Mouse (Mus musculus) spleen, adult 18-20 months (tissue): ENCODE results near the gene Slc39a3.
"Not testable (repeated sequence)": the region's sequence is repeated elsewhere in the genome, so short reads cannot be mapped to it uniquely, and the experiment has no call there.

Source experiments
- DNase-seq, 2 experiments: peaks; one replicate each; pipeline ENCODE4 v3.0.0; 2022; ENCODE audit warnings: mixed read lengths in 2 of 2

Slc39a3 gene

DNA sequence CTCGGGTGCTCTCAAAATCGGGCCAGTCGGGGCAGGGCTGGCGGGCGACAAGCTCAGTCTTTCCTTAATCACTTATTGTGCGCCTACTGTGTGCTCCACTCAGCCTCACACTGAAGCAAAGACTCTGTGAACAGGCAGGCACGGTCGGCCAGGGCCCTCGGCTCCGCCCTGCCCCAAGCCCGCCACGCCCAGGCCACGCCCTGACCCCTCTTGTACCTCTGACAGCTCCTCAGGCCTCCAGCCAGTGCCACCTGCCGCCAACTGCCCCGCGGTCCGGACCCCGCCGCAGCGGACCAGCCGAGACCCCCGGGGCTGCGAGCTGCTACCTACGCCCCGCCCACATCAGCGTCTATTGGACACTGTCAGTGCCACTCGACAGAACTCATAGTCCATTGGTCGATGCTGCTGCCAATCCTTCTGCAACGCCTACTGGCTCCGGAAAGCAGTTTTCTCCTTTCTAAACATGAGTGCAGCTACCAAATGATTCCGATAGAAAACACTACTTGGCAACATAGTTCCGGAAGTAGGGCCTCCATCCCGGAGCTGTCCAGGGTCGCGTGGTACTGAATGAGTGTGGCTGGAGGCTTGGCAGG lies at the start of gene Slc39a3:
Slc39a3 (minus strand) TSS at position 439 of the 593 bp plus-strand sequence.
- DNase-seq, result peak; percentile 94 to 99

DNA sequence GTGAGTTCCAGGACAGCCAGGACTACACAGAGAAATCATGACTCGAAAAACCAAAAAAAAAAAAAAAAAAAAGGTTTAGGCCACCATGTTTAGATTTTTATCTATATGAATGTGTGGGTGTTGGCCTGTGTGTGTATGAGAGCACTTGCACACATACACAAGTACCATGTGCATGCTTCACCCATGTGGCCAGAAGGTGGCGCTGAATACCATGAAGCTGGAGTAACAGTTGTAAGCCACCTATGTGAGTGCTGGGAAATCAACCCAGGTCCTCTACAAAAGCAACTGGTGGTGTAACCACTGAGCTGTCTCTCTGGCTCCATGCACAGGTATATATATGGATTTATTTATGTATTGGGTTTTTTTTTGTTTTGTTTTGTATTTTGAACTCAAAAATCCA lies 49.8 kb upstream of the Slc39a3 start:
- peak in 1 of 2 experiments; percentile 46 for DNase-seq

DNA sequence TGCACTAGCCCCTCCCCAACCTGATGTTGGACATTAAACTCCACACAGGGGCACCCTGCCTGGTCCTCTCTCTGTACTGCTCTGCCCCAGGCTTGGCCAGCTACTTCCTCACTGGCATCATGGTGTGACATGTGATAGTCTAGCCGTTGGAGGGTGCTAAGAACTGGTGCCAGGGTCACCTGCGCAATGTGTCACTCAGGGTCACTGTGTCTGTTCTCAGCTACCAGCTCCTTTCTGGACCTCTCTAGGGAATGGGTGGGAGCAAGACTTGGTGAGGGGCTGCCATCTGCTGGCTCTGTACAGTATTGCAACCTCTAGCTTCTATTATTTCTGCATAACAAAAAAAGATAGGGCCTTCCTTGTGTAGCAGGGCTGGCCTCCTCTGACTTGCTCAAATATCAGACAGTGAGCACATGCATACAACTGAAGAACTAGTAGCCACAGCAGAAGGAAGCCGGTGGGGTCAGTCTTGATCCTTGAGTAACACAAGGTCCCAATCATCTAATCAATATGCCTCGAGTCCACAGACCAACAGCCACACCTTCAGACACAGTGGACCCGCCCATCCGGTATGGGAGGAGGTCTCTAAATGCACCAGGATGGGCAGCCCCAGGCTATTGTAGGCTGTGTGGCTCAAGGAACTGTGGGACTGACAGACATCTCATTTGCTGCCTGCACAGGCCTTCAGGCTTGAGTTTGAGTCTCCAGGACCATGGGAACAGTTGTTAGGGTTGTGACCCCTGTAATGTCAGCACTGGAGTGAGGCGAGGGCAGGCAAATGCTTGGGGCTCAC lies 45.1 kb upstream of the Slc39a3 start:
- DNase-seq, result peak; percentile 41 to 81

DNA sequence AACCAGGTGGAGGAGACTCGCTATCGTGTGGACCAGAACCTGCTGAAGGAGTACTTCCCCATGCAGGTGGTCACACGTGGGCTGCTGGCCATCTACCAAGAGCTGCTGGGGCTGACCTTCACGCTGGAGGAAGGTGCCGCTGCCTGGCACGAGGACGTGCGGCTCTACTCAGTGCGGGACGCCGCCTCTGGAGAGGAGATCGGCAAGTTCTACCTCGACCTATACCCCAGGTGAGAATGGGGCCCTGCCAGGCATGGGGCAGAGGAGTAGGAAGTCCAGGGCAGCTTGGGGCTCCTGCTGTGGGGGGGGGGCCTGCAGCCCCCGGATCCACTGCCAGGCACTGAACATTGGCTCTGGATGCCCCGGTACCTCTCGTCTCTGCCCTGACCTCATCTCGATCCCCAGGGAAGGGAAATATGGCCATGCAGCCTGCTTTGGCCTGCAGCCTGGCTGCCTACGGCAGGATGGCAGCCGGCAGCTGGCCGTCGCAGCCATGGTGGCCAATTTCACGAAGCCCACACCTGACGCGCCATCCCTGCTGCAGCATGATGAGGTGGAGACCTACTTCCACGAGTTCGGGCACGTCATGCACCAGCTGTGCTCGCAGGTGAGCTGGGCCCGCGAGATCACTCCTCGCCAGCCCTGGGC lies 42.9 kb upstream of the Slc39a3 start:
- no peak for DNase-seq

DNA sequence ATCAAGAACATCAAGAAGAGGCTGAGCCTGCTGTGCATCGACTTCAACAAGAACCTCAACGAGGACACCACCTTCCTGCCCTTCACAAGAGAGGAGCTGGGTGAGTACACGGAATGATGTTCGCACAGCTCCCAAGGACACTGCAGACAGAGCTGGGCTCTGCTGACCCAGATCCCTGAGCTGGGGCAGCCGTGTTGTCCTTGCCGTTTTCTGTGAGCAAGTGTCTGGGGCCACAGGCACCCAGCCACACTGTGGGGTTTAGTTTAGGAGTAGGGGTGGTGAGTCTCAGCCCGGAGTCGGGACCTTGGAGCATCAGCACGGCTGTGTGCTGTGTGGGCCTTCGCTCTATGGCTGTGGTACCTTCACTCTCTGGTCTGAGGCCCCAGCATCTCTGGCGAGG lies 40.7 kb upstream of the Slc39a3 start:
- no peak for DNase-seq

DNA sequence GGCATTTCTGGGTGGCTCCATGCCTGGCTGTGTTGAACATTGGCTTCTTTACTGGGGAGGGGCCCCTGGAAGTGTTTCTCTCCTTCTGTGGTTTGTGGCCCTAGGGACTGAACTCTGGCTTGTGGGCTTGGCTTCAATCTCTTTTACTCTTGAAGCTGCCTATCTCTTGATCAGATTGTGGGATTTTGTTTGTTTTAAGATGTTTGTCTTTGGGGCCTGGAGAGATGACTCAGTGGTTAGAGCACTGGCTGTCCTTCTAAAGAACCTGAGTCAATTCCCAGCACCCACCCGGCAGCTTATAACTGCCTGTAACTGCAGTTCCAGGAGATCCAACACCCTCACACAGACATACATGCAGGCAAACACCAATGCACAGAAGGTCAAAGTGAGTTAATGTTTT lies 39.1 kb upstream of the Slc39a3 start:
- no peak for DNase-seq

DNA sequence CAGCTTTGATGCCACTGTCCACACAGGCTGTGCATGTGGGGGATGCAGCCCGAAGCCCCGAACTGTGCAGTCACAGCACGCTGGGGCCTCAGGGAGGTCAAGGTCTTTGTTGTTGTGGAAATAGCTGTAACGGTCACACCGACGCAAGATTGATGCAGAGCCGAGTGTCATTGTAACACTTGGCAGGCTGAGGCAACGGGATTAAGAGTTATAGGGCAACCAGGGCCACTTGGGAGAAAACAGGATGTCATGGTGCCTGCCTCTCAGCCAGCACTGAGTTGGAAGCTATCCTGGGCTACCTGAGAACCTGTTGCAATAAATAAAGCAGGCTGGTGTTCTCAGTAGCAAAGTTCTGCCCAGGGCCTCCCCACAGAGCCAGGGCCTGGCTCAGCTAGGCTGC lies 38.5 kb upstream of the Slc39a3 start:
- DNase-seq, result no peak

DNA sequence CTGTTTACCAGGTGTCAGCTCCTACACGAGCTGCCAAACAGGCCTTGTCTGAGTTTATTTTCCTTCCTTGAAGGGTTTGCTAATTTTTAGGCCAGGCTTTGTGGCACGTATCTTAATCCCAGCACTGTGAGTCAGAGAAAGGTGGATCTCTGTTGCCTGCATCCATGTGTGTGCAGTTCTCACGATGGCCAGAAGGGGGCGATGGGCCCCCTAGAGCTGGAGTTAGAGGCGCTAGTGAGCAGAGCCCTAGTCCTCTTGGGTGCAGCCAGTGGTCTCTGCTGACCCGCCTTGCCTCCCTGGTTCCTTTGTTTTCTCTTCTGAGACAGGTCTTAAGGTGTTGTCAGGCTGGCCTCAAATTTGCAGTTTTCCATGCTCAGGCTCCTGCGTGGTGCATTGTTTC lies 36.2 kb upstream of the Slc39a3 start:
- DNase-seq, result no peak

DNA sequence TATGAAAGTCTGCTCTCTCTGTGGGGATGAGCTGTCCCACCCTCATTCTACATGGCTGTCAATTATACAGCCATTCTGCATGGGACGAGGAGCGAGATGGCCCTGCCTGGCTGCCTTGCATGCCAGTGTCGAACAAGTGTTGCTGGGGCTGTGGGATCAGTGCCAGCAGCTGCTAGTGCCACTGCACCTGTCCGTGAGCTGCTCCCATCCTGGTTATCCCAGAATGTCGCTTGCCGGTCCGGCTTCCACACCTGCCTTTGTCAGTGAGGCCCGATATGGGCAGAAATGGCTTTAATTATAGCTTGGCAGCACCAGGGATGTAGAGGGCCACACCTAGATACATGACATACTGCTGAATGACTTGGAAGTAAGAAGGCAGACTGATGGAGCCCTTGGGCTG lies 35.1 kb upstream of the Slc39a3 start:
- DNase-seq, result no peak

DNA sequence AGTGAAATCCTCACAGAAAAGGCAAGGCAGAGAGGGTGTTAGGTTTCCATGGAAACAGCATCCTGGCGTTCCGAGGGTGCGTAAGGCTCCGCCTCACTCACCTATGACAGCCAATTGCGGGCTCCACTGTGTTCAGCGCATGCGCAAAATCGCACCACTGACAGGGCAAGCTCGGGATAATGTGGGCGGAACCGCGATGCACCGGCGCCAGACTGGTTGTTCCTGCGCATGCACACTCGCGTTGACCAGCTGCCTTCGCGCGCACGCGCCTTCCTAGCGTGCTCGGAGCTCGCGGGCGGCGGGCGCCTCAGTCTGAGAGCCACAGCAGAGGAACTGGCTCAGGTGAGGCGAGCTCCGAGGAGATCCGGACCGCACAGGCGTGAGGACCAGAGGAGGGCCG lies 32.6 kb upstream of the Slc39a3 start, which contains the start of gene Thop1:
Thop1 (plus strand) TSS at position 200 of the 400 bp plus-strand sequence.
- DNase-seq, result peak; percentile 92 to 96

DNA sequence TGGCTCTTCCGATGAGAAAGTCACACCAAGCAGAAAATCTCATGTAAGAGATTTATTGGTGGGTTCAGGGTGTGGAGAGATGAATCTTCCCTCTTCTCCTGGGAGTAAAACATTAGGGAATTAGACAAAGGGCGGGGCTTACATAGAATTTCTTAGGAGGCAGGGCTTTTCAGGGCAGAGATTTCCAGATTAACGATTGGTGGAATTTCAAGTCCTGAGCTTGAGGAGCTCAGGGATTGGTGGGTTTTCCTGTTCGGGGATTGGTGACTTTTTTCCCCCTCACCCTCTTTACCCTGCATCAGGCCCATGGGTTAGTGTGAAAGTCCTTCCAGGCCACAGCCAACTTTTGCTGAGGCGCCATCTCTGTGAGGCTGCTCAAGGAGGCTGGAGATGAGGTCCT lies 31.5 kb upstream of the Slc39a3 start:
- DNase-seq, result no peak

DNA sequence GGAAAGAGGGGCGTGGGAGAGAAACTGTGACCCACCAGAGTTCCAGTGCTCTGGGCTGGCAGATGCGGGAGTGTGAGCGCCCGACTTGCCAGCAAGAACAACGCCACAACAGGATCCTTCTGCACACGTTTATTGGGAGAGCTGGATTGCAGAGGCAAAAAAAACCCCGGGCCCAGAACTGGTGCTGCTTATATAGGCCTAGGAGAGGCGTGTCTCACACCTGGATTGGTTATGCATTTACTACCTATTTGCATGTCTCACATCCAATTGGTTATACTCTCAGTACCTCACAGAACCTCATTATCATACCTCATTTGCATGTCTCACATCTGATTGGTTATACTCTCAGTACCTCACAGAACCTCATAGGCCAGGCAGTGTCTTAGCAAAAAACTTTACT lies 27.3 kb upstream of the Slc39a3 start:
- DNase-seq, result not testable (repeated sequence)

DNA sequence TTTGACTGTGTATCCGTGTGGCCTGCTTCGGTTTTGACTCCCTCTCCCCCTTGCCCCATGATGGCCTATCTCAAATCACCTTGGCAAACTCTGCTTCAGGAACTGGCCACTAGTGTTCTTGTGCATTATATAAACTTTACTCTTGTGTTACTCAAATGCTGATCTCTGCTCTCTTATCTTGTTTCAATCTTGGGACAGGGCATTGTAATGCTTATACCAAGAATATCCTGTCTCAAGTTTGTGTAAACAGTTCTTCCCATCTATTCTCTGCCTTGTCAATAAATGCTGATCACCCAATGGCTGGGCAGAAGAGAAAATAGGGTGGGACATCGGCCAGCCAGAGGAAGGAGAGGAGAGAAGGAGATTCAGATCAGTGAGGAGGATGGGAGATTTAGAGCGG lies 25.5 kb upstream of the Slc39a3 start:
- DNase-seq, result no peak

DNA sequence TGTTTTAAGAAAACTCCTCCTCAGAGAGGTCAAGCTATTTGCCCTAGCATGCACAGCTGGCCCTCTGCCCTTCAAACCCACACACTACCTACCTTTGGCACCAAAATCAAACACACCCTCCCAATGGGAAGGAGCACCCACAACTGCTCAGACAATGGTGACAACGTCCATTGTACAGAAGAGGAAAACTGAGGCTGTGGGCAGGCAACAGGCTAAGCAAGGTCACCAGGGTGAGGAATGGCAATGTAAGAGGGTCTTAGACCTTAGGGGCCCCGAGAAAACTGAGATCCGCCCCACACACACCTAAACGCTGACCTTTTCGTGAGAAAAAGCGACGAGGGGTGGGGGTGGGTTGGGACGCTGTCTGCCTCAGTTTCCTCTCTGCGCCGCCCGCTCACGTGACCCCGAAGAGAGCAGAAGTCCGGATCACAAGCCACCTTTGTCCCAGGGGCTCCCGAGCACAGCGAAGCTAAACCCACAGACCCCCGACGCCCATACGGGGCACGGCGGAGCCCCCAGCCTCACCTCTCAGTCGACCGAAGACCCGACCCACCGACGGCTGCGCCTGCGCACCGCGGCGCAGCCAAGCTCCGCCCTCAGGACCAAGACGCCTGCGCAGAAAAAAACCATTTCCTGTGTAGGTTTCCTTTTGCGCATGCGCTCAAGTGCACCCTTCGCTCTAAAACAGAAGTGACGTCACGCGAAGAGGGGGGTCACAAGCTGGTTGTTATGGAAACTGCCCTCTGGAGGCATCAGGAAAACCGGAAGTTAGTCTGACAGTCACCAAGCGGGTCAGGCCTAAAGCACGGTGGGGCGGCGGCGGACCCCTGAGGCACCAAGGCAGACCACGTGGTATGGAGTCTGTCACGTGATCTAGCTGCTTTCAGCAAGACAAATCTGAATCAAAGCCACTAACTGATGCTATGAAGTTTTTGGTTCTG lies 22.6 kb upstream of the Slc39a3 start, which contains the start of gene Sgta:
Sgta (minus strand) TSS at position 579 of the 941 bp plus-strand sequence.
- peak; percentile 96 for DNase-seq

DNA sequence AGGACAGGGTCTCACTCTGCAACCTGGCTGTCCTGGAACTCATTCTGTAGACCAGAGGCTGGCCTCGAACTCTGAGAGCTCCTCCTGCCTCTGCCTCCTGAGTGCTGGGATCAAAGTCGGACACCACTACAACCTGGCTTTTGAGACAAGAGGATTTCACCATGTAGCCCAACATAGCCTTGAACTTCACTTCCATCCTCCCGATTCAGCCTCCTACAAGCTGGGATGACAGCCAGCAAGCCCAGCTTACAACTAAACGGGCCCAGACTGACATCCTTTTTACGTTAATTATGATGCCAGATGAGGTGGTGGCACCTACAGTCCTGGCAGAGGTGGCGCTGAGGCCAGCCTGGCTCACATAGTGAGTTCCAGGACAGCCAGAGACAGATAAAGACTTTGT lies 21.7 kb upstream of the Slc39a3 start:
- DNase-seq, result no peak

DNA sequence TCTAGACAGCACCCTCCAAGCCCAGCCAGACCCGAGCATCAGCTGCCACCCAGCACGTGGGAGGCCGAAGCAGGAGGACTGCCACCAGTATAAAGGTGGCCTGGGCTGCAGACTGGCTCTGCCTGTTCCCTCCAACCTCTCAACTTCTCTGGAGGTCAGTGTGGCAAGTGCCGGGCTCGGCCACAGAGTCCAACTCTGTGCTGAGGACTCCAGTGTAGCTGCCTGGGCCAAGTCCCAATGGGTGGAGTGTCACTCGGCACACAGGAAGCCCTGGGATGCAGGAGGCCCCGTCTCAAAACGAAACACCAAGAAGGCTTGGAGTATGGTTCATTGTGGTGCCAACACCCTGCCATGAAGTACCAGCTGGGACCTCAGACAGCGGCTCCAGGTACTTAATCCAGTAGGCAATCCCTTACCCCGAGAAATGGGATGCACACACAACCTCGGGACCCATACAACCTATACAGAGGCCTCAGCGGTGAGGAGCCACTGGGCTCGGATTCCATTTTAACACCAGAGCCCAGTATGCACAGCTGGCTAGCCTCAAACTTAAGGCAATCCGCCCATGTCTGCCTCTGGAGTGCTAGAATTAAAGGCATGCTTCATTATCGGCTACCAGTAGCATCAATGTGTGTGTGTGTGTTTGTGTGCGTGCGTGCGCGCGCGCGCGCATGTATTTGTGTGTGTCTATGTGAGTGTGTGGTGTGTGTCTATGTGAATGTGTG lies 20.3 kb upstream of the Slc39a3 start:
- no peak for DNase-seq

DNA sequence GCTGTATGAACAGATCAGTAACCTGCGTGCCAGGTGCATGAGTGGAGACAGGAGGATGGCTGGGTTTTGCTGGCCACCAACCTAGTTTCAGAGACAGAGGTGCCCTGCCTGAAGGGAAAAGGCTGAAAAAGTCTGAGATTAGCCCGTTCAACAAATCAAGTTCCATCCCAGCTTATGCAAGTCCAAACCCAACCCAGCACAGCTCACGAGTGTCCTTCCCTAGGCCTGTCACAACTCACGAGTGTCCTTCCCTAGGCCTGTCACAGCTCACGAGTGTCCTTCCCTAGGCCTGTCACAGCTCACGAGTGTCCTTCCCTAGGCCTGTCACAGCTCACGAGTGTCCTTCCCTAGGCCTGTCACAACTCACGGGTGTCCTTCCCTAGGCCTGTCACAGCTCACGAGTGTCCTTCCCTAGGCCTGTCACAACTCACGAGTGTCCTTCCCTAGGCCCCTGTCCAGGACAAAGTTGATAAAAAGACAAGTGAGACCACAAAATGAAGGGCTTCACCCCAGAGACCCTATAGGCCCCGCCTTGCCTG lies 18.6 kb upstream of the Slc39a3 start:
- DNase-seq, result not testable (repeated sequence)

DNA sequence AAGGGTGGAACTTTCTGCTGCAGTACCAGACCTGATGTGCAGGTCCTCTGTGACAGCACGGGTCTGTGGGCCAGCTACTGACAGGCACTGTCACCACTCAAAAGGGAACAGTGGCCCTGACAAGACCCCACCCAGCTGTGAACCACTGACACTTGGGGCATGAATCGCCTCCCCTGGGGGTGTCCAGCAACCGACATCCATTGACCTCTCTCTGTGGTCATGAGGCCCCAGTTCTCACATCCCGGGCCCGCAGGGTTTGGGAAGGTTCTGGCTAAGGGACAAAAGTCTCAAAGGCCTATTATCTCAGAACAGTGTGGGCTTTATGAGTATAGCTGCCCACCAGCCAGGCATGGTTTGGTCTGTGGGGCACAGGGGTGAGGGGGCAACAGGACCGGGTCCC lies 17.9 kb upstream of the Slc39a3 start:
- no peak for DNase-seq

DNA sequence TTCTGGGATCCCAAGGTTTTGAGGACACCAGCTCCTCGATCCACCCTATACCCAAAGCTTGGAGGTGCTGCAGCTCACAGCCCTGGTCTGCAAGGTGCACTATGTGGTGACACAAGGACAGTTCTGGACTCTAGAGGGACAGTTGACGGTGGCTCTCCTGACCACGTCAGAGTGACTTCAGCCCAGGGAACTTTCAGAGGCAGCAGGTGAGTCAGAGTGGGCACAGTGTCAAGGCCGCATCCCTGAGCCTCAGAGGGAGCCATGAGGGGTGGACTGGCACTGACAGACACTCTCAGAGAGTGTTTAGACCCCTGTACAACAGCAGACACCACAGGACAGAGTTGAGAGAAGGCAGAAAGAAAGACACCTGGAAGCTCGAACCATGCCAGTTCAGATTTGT lies 15.4 kb upstream of the Slc39a3 start:
- DNase-seq, result no peak

DNA sequence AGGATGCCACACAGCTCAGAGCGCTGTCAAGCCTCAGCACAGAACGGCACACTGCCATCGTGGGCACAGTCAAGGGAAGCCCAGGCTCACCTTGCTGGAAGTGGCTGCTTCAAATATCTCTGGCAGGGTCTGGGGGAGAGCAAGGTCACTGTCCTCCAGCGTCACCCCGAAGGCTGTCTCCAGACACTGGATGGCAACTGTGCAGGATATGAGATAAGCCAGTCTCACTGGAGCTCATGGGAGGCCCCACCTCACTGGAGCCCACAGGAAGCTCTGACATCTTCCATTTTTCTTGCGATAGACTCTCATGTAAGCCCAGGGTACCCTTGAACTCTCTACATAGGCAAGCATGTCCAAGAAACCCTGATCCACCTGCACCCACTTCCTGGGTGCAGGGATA lies 13.9 kb upstream of the Slc39a3 start:
- DNase-seq, result no peak

DNA sequence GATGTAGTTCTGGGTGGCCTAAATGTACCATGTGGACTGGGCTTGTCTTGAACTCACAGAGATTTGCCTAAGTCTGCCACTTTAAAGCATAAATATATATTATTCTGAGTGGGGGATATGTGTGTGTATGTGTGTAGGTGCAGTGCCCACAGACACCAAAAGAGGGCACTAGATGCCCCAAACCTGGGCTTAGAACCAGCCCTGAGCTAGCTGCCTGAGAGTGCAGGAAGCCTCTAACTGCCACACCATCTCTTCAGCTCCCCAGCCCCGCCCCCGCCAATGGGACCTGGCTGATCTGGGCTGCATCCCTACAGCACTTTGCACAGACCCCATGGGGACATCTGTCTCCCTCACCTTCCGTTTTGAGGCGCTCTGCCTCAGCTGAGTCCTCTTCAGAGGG lies 13.4 kb upstream of the Slc39a3 start:
- no peak for DNase-seq

DNA sequence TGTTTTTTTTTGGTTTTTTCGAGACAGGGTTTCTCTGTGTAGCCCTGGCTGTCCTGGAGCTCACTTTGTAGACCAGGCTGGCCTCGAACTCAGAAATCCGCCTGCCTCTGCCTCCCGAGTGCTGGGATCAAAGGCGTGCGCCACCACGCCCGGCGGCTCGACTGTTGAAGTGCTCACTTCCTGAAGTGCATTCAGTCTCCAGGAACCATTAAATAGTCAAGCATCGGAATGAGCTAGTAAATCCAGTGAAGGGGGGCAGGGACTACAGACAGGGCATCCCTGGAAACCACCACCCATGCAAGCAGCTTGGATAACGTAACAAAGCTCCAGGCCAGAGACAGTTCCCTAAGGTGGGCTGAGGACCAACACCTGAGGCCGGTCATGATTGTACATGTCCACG lies 8.0 kb upstream of the Slc39a3 start:
- not testable (repeated sequence) for DNase-seq
